11 mouse cellular contexts compared by ENCODE assay signal in the genomic region with DNA sequence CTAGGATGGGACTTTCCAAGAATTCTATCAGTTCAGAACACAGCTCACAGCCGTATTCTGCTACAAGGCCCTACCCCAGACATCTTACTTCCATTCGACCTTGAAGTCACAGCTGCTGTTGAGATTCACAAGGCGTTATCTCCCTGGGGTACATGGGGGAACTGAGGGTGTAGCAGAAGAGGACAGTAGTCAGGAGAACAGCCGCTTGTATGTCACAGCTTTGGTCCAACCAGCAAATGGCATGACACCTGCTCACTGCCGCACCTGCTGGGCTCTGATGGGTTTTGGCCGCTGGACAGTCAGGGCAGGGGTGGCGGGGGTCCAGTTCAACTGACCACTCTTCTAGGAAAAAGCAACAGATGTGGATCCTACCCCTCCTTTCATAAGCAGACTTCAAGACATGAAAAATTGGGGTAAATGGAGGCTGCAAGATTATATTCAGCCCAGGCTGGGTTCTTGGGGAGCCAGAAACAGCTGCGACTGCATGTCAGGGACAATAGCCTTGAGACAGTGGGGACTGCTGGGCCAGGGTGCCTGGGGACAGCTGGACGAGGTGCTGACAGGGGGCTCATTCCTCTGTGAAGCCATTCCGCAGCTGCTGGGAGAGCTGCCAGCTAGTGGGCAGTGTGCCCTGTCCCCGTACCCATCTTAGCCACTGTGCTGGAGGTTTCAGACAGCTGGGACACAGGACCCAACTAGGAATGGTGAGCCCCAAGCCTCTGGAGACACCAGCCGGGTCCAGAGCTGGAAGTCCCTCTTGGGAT. TPM values are rescaled to one million over a fixed set of nuclear protein-coding genes. Genes with fewer than 3 reads are reported as not detected.
DNase-seq lines count a peak whose midpoint lies in the region; ATAC-seq and TF ChIP-seq lines count a peak whose summit lies in the region.
"Had no signal": no experiment of that assay in that cellular context is flagged by ENCODE, and none has a peak within 500 bp of the region (broad histone marks: within the 10 kb centered on the region; RNA-seq: fewer than 3 reads in every experiment).

No protein-coding gene starts in this region.

- H3K36me3 ChIP-seq in heart, embryonic 16.5 days (ENCODE audit: control insufficient read depth, insufficient read depth), result no peaks in the 10 kb centered on the region
- H3K36me3 ChIP-seq in heart, postnatal 0 days (replicated peaks; ENCODE audit: control insufficient read depth, insufficient read depth, low read length), result no peaks in the 10 kb centered on the region
- H3K36me3 ChIP-seq: liver, embryonic 13.5 days had no signal

- 0 out of 2 replicates have a peak overlapping the region, but pooled peaks have one; percentile 28 for H3K4me2 ChIP-seq in heart, embryonic 16.5 days (ENCODE audit: low read depth, low read length)
- H3K4me2 ChIP-seq in heart, postnatal 0 days (ENCODE audit: low read depth, low read length), result no peak overlapping the region
- H3K4me2 ChIP-seq: liver, embryonic 13.5 days had no signal

- H3K4me1 ChIP-seq in heart, embryonic 16.5 days (ENCODE audit: control insufficient read depth, insufficient read depth, low read length), result peaks cover 34% of the 10 kb centered on the region
- peaks cover 33% of the 10 kb centered on the region for H3K4me1 ChIP-seq in heart, postnatal 0 days (ENCODE audit: control insufficient read depth, insufficient read depth)

- ATAC-seq in heart, embryonic 16.5 days (replicated peaks; ENCODE audit: extremely low read depth, insufficient read depth, low FRiP score), result peak; percentile 71
- ATAC-seq in heart, postnatal 0 days (ENCODE audit: insufficient read depth, low read depth), result peak; percentile 76

- TF ChIP-seq EP300 in heart, postnatal 0 days (IDR thresholded peaks at IDR 0.05; ENCODE audit: low read depth), result peak; percentile 44; the same call in 1 of the 2 replicates

- TF ChIP-seq CTCF in heart, postnatal 0 days (IDR thresholded peaks at IDR 0.05; ENCODE audit: low read depth), result no peak

- no peaks in the 10 kb centered on the region for H3K9me3 ChIP-seq in heart, embryonic 16.5 days (replicated peaks; ENCODE audit: control insufficient read depth, low read length)
- no peaks in the 10 kb centered on the region for H3K9me3 ChIP-seq in heart, postnatal 0 days (replicated peaks; ENCODE audit: control insufficient read depth, low read length)
- H3K9me3 ChIP-seq: liver, embryonic 13.5 days; megakaryocyte, embryonic 14.5 days had no signal

- no peak for DNase-seq in heart, adult 18-20 months
- DNase-seq in retina, postnatal 1 day, result peak; percentile 73
- DNase-seq in retina, embryonic 14.5 days (ENCODE audit: low spot score), result no peak
- peak; percentile 87 for DNase-seq in heart, postnatal 0 days (ENCODE audit: low spot score)
- peak; percentile 49 for DNase-seq in right cerebral cortex, postnatal 14 days
- no peak for DNase-seq in urinary bladder, postnatal 4 days (ENCODE audit: low spot score in 2 of 2)
- DNase-seq: kidney, postnatal 25 days; liver, embryonic 13.5 days had no signal

- WGBS in heart, embryonic 16.5 days, result 37% methylated on average over 12 of the region's 12 CpGs
- WGBS in heart, postnatal 0 days, result 35% methylated on average over 12 of the region's 12 CpGs

- peak overlapping the region; percentile 37; the same call in 1 of the 2 replicates for H3K9ac ChIP-seq in heart, embryonic 16.5 days (ENCODE audit: low read length)
- H3K9ac ChIP-seq in heart, postnatal 0 days (replicated peaks; ENCODE audit: low read depth, low read length), result no peak overlapping the region
- H3K9ac ChIP-seq: liver, embryonic 13.5 days had no signal

- H3K27ac ChIP-seq in heart, embryonic 16.5 days (ENCODE audit: low read length), result peak overlapping the region; percentile 86
- H3K27ac ChIP-seq in heart, postnatal 0 days (ENCODE audit: low read depth), result peak overlapping the region; percentile 62
- H3K27ac ChIP-seq: liver, embryonic 13.5 days had no signal

- H3K4me3 ChIP-seq in heart, embryonic 16.5 days (ENCODE audit: low read length), result no peak overlapping the region
- H3K4me3 ChIP-seq in heart, postnatal 0 days (ENCODE audit: low read depth, low read length), result no peak overlapping the region
- H3K4me3 ChIP-seq: liver, embryonic 13.5 days; megakaryocyte, embryonic 14.5 days had no signal

- H3K27me3 ChIP-seq in heart, embryonic 16.5 days (ENCODE audit: control insufficient read depth, insufficient read depth, low read length), result peaks cover 5% of the 10 kb centered on the region
- peaks cover 6% of the 10 kb centered on the region for H3K27me3 ChIP-seq in heart, postnatal 0 days (ENCODE audit: control insufficient read depth, insufficient read depth, low read length)

RNA-seq across cellular contexts. Expression of a gene that starts 3.5 kb away (rescaled TPM):
- polyA plus RNA-seq in heart, embryonic 16.5 days (2015; fragmentation: Nextera tagmentation; extraction: Ambion mirVana), result 36.9 and 39.8 TPM in 2 replicates
- total RNA-seq in heart, adult 18-20 months (2021), result 10 to 100 TPM; 29.8 to 31.8 TPM
- 44.9 and 52.8 TPM in 2 replicates for total RNA-seq in heart, postnatal 0 days (2014; rRNA removed; ENCODE audit: low replicate concordance)
- polyA plus RNA-seq in heart, postnatal 0 days (2015; fragmentation: Nextera tagmentation; extraction: Ambion mirVana), result 30.6 and 34.3 TPM in 2 replicates

RNA-seq across cellular contexts. Expression of a gene that starts 4.9 kb away (rescaled TPM):
- polyA plus RNA-seq in heart, embryonic 16.5 days (2015; fragmentation: Nextera tagmentation; extraction: Ambion mirVana), result 0.54 and 0.82 TPM in 2 replicates
- total RNA-seq in heart, adult 18-20 months (2021), result under 1 TPM; 0.20 to 0.31 TPM
- total RNA-seq in heart, postnatal 0 days (2014; rRNA removed; ENCODE audit: low replicate concordance), result not detected in 2 replicates
- 0.11 and 0.37 TPM in 2 replicates for polyA plus RNA-seq in heart, postnatal 0 days (2015; fragmentation: Nextera tagmentation; extraction: Ambion mirVana)
- total RNA-seq: MEL had no signal

Comparison
In these comparisons a context has a peak if more than half of its experiments do, and no peak if none do; other contexts are left out.
1. DNase-seq: peak in retina, postnatal 1 day (single experiment), heart, postnatal 0 days (single experiment) and right cerebral cortex, postnatal 14 days (single experiment); none in heart, adult 18-20 months (0 of 2), retina, embryonic 14.5 days (single experiment) and urinary bladder, postnatal 4 days (0 of 2).